Mouse (Mus musculus) layer of hippocampus, adult 18-20 months (tissue): ENCODE results near the gene Nhs. TPM values are rescaled to one million over a fixed set of nuclear protein-coding genes. Genes with fewer than 3 reads are reported as not detected.

Experiments
- DNase-seq, 2 experiments: peaks; one replicate each; pipeline ENCODE4 v3.0.0; 2022; ENCODE audit warnings: low spot score in 2 of 2
- long read RNA-seq: library from polyadenylated mRNA; stranded (forward); transcript quantifications from one replicate; pipeline ENCODE4 v2.0.0, GENCODE M21; 2021
- total RNA-seq, 2 experiments: library from RNA; stranded (reverse); gene quantifications; 2 replicates each; pipeline ENCODE4 v1.2.3; 2021

The Nhs gene
- total RNA-seq = 1 to 10 TPM; 2.3 to 2.6 TPM
- long read RNA-seq = 0 reads

DNA sequence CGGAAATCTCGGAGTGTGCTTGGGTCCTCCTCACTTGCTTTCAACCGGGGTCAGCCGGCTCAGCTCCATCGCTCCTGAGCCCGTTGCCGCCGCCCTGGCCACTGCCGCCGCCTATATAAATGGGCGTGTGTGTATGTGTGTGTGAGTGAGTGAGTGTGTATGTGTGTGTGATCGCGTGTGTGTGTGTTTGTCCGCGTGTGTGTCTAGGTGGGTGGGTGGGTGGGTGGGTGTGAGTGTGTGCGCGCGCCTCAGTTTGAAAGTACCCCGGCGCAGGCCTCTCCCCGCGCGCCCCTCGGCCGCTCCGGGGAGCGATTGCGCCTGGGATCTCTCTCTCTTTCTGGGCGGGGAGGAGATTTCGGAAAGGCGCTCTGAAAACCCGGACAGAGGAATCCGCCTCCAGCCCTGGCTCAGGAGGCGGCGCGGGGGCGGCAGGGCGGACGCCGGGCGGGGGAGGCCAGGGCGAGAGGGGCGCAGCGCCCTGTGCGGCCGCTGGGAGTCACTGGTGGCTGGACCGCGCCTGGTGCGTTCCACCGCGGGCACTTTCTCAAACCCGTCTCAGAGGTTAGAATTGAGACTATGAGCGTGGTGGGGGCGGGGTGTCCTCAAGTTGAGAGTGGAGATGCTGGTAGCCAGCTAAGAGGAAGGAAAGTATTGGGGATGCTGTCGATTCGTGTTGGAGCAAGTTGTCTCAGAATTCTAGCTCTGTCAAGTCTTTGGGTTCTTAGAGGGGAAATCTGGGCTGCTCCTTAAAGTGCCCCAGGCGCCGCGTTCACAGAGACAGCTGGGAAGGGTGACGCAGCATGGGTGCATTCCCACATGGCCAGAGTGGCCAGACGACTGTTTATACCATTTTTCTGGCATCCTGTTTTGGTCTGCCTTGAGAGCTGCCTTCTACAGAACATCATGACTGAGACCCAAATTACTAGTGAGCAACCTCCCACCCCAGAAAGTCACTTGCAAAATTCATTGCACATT, at the start of gene Nhs:
TSS of gene Nhs (minus strand) at position 94 of the 975 bp plus-strand sequence.
- peak; percentile 19 to 21 for DNase-seq

DNA sequence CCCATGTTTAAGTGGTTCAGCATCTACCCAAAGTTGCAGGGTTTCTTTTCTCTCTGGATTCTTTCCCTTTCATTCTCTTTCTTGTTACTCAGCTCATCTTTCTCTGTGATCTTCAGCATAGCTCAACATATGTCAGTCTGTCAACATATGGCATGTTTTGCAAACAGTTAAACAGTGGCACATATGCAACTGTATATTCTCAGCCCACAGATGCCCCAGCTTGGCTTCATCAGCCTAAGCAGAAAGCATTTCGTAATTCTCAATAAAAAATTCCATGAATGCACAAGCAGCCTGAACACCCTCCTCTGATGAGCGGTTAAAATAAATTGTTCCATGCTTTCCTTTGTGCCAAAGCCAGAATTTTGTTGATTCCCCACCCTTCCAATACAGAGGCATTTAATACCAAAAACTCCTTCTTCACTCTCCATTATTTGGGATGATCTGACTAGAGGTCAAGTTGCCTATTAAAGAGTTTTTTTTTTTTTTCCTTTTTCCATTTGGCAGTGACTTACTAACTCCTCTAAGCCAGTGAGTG, 46.9 kb upstream of the Nhs start:
- DNase-seq = peak in 1 of 2 experiments; percentile 28

DNA sequence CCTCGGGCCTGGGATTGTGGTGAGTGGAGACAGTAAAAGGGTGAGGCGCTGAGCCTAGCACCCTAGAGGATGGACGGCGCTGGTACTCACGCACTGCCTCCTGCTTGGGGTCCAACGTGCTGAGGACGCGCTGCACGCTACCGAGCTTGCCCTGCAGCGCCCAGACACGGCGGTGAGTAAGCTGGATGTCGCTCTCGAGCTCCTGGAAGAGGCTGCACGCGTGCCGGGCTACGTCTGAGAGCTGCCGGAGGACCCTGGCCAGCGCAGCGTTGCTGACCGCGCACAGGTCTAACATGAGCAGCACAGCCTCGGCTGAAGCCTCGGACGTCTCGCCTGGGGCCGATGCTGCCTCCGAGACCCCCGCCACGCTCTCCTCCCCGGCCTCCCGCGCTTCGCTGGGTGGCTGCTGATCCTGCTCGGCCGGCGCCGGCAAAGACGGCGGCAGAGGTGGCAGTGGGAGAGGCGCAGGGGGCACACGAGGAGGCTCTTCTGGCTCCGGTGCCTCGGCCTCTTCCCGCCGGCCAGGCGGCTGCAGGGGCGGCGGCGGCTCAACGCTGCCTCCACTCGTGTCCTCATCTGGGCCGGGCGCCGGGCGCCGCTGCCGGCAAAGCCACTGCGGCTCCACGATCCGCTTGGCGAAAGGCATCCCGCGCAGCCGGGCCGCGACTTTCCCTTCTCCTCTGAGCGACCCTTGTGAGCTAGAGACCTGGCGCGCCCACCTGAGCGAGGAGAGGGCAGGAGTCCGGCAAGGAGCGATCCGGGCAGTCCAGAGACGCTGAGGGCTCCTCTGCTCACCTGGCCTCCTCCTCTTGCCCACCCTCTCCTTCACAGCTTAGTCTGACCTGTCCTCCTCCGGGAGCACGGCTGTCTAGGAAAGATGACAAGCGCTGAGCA, 540 bp downstream of the Nhs start:
- DNase-seq = peak in 1 of 2 experiments; percentile 16

DNA sequence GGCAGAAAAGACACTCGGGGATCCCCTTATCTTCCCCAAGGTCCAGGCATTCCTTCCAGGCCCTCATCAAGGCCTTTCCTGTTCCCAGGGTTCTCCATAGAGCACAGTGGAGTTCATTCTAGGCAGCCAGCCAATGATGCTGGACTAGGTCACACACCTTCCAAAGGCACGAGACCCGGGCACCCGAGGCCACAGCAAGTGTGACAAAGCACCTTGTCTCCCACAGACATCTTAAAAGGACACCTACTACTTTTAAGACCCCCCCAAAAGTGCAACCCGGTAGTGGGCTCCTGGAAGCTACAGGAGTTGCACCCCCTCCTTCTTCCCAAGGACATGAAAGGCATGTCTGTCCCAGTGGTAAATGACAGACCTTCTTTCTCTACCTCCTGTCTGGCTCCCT, 1.4 kb downstream of the Nhs start:
- no peak for DNase-seq

DNA sequence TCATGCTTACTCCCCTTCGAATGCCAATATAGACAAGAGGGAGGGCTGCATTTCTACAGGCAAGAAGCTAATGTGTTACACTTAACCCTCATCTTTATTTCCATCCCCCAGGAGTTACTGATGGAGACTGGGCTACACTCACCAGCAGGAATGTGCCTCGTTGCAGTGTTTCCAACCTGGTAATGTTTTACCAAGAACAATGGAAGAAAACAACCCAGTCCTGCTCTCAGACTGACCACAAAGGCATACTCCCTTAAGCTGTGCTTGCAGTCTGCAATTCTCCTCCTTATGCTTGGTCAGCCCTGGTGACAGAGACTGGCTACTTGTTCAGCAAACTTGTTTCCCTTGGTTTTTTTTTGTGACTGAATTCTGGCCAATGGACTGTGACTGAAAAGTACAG, 21.7 kb downstream of the Nhs start:
- DNase-seq = no peak

DNA sequence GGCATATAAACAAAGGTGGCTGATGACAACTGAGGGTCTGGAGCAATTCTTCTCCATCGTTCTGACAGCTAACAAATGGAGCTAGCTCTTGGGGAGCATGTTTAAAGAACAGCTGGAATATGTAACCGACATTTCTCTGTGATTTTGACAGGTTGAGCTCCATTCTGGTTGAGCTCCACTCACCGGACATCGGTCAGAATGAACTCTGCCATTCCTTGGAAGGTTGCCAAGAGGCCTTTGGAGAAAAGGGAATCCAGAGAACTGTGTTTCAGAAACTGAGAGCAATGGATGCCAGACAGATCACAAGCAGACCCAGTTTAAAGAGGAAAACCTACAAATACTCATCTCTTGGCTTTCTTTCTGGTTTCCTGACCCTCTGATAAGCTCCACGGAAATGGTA, 46.3 kb downstream of the Nhs start:
- no peak for DNase-seq

DNA sequence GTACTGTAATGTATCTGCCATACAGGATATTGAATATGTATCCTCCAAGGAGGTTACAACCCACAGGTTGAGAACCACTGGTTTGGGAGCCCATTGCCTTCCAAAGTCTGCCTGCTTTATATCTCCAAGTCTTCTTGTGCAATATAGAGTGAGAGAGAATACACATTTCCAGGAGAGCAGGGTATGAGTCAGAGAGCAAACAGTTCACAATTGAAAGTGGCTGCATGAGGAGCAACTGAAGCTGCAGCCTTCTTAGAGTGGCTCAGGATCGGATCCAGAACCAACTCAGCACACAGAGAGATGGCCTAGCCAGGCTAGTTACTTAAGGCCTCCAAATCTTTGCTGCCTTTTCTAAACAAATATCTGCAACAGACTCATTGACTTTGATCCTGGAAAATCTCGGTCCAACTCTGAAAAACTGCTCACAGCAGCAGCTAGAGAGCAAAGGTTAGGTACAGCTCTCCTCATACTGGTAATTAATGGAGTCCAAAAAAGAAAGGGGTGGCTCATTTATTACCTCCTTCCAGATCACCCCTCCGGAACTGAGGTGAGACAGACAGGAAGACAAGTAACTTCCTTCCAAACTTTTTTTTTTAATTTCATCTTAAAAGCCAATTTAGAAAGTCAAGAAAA, 56.6 kb downstream of the Nhs start:
- no peak for DNase-seq

DNA sequence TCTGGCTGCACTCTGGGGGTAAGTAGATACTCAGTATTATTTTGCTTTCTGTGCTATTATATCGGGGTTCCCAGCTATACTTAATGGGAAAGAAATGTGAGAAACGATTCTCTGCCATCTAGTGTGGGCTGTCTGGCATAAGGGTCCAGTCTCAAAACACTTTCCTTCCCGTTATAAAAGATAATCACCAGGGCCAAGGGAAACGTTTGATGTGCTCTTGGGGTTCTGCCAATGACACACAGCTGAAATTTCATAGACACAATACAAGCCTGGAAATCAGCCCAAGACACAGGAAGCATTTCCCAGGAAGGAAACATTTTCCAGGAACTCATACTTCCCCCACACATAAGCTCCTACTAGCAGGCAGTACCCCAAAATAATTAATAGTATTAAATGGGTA, 61.2 kb downstream of the Nhs start:
- DNase-seq = no peak

DNA sequence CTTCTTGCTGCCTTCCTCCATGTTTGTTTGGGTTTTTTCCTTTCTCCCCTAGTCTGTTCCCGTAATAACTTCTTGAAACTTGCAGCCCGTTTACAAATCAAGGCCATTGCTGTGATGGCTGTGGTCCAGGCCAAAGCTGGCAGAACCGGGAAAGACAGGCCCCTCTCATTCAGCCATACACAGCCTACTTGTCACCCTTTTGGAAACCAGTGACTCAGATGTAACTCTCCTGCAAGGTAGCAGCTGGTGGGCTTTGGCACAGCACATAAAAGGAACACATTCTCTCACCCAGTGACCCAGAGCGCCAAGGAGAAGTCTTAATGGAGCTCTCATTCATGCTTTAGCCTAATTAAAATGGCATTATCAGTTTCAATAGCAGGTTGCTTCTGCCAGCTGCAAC, 72.2 kb downstream of the Nhs start:
- no peak for DNase-seq

DNA sequence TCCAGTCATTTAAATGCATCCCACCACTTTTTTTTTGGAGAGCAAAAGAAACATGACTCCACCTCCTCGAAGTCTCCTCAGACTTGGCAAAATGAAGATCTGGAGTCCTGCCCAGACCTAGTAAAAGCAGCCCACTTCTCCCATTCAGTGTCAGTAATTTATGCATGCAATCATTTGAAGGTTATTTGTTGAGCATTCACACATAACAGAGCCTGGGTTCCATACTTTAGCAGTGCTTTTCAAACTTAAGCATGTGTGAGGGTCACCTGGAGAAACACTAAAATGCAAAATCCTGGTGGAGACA, 73.7 kb downstream of the Nhs start:
- no peak for DNase-seq

DNA sequence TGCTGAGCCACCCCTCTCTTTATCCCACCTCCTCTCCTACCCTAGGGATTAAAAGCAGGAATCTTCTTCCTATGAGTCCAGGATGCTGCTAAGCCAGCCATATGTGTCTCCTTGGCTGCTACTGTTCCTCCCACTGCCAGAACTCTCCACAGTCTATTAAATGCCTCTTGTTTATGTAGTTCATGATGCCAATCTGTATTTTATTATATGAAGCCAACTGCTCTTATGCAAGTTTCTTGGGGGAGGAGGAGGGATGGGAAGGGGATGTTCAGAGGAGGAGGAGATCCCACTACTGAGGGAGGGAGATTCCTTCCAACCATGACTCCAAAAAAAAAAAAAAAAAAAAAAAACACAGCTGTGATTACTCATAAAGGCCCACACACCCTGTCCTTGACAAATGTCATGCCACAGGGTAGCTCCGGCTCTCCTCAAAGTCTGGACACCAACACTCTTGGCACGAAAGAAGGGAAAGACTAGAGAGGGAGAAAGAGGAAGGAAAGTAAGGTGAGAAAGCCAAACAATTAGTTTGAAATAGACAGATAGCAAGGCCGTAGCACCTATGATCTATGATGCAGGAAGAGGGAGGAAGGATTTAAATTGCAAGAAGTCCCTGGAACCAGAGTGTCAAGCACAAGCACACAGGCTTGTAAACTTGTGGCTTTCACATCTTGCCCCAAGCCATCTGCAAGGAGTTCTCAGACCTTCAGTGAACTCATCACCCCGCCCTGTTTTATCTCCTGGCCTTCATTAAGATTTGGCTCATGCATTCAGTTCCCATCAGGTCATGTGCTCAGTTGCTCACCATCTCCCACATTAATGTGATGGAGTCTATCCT, 74.3 kb downstream of the Nhs start:
- peak in 1 of 2 experiments; percentile 30 for DNase-seq

DNA sequence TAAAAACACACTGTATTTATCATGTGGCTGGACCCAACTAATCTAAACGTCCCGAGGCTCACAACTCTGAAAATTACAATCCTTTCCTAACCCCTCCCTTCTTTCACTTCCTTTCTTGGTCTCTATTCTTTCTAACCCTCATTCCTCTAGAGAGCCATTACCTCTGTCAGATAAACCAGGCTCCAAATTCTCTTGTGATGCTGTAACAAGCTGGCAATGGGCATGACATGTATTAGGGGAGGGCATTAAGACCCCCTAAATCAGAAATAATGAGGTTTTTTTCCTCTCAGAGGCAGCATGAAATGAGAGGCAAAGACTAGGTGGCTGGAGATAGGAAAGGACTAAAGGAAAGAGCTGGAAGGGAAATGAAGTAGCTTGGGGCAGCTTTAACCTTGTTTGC, 96.4 kb downstream of the Nhs start:
- no peak for DNase-seq

DNA sequence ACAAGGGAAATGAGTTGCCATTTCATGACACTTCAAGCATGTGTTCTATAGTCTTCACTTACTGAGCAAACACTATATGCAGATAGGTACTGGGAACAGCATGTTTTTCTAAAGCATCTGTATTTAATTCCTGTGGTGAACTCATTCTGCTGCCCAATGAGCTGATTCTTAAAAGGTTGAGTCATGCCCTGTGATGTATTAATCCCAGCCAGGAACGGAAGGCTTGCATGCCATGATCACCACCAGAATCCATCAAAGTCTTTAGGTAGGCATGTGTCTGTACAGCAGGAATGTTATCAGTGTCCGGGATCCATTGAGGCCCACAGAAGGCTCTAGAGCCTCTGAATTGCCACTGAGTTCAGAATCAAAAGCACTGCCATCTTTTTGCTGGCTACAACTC, 103.9 kb downstream of the Nhs start:
- no peak for DNase-seq

DNA sequence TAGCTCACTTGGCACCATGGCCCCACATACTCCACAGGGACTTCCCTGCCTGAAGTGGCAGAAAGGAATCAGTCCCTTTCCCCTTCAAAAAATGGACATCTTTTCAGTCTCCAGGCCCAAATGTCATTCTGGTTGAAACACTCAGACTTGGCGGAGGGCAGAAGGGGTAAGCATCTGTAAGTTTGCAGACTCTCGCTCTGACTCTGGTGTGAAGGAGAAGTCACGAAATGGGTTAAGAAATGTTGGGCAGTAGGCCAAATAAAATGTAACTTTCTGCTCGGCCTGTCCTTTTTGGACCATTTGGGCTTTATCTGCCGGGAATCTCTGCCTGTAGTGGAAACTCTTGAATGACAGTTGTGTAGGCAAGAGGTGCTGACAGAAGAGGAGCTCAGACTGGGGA, 106.0 kb downstream of the Nhs start:
- no peak for DNase-seq

DNA sequence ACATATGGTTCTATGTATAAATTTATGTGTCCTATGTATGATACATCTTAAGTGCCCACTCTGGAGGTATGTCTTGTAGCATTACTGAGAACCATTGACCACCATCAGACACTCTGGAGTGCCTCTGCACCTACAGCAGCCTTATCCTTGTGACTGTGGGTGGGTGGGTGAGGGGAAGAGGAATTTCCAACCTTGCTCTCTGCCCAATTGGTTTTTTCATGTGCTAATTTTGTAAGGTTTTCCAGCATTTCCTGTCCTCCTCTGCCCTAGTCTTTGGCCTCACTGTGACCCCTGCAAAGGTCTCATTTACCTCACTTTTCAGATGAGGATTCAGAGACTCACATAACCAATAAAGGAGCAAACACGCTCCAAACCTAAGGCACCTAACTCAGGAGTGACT, 107.0 kb downstream of the Nhs start:
- no peak for DNase-seq

DNA sequence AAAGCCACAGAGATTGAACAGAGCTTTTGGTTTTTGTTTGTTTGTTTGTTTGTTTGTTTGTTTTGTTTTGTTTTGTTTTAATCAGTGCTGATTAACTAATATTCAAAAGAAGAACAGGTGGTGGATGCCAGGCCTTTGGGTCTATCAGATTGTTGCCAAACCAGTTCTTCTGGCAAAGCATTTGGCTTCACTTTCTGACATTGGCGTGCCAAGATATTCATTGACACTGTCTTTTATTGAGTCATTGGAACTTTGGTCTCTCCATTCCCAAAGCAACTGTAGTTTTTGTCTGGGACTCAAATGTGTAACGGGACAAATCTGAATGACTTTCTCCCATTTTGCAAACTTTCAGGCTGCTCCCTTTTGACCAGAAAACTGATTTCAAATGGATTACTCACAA, 109.9 kb downstream of the Nhs start:
- no peak for DNase-seq

DNA sequence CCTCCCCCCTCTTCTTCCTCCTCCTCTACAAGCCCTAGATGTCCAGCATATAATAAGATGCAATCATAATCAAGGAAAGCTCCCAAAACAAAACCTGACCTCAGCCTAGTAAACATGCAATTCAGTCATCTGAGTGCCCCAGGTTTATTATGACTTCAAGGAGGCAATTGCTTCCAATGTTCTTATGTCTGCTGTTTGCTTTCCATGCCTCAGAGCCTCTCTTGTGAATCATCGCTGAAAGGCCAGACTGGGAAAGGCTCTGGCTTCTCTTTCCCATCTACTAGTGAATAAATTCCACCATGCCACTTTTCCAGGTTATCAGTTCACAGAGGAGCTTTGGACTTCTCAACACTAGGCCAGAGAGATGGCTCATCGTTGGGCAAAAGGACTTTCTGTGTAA, 114.0 kb downstream of the Nhs start:
- DNase-seq = no peak

DNA sequence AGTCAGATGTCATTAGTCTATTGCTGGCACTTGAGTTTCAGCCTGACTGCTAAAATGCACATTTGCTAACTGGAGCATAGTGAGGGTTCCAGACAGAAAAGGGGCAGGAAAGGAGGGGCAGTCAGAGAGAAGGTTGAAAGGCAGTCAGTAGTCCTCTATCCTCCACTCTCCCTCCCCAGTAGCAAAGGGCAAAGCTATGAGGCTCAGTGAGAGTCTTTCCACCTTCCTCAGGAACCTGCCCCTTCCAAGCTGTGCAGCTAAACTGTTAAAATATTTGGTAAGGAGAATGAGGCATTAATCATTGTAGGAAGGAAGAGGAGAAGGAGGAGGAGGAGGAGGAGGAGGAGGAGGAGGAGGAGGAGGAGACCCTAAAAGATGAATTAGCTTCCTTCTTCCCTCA, 115.4 kb downstream of the Nhs start:
- no peak for DNase-seq

DNA sequence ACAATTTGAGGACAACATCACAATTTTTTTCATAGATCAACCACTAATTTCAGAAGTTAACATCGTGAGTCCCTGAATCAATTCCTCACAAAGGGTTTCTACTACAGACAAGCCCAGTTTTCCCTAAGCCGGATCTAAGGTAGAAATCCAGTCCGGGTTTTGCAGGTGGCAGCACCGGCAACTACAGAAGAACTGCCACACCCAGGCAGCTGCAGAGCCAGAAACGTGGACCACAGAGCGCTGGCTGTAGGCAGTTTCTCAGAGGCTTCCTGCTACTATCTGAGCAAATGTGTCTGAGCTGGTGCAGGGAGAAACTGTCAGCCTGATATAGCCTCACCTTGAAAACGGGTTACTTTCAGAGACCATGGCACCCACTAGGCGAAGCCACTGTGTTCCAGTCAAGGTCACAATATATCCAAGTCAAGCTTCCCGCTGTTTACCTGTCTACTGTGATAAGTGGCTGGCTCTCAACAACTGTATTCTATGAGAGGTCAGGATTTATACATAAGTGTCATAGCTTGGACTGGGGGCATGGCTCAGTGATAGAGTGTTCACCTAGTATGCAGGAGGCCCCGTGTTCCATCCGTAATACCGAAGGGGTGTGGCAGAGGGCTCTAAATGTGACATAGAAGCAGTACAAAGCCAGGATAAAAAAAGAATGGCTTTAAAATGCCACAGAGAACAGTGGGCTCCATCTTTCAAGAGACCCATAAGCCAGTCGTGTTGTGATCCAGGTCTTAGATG, 134.1 kb downstream of the Nhs start:
- DNase-seq = peak in 1 of 2 experiments; percentile 2

DNA sequence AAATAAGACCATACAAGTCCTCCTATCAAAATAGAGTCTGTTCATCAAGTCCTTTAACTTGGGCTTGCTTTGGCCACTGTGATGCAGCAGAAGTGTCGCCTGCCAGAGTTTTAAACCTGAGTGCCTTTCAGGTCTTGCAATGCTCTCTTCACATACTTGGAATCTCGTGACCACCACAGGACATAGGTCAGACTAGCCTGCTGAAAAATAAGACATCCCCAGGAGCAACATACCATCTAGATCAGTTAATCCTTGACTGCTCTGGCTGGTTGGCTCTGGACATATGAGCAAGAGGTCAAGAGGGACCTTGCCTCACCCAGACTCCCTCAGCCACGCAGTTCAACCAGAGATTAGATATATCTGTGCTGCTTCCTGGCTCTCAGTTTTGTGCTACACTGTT, 137.8 kb downstream of the Nhs start:
- DNase-seq = no peak
